Mouse (Mus musculus) midbrain, postnatal 0 days (tissue): ENCODE data around the gene Fam241b. TPM values are rescaled to one million over a fixed set of nuclear protein-coding genes. Genes with fewer than 3 reads are reported as not detected.

Experiments
- ATAC-seq: fragments of 200-750 bp; cut with Nextera tagmentation; 2 replicates; pipeline ENCODE4 v1.8.0; 2017; ENCODE audit warnings: moderate number of reproducible peaks, mild to moderate bottlenecking, moderate TSS enrichment, moderate library complexity; ENCODE audit not compliant: low FRiP score
- DNase-seq: peaks from one replicate; pipeline ENCODE4 v3.0.0-alpha.2; 2015; ENCODE audit warnings: low spot score
- H3K27ac ChIP-seq: fragments of 300-500 bp; sonication (generic); 2 replicates; pipeline ENCODE4 v1.5.1; 2014; ENCODE audit warnings: low read depth, mild to moderate bottlenecking, low read length, mixed read lengths
- H3K27me3 ChIP-seq: fragments of 300-500 bp; sonication (generic); 2 replicates; pipeline ENCODE4 v1.6.1; 2014; ENCODE audit warnings: low read length, control low read depth, mixed read lengths; ENCODE audit not compliant: insufficient read depth
- H3K36me3 ChIP-seq: fragments of 300-500 bp; sonication (generic); 2 replicates; pipeline ENCODE4 v1.6.1; 2014; ENCODE audit warnings: low read length, control low read depth, mixed read lengths; ENCODE audit not compliant: insufficient read depth
- H3K4me1 ChIP-seq: fragments of 300-500 bp; sonication (generic); 2 replicates; pipeline ENCODE4 v1.6.1; 2014; ENCODE audit warnings: mild to moderate bottlenecking, control low read depth, antibody characterized with exemption, low read length, mixed read lengths; ENCODE audit not compliant: insufficient read depth
- H3K4me2 ChIP-seq: fragments of 300-500 bp; sonication (generic); 2 replicates; pipeline ENCODE4 v1.6.1; 2014; ENCODE audit warnings: low read depth, mild to moderate bottlenecking, low read length, mixed read lengths; ENCODE audit not compliant: poor library complexity, severe bottlenecking
- H3K4me3 ChIP-seq: fragments of 300-500 bp; sonication (generic); 2 replicates; pipeline ENCODE4 v1.5.1; 2014; ENCODE audit warnings: low read depth, mild to moderate bottlenecking, low read length, moderate library complexity
- H3K9ac ChIP-seq: fragments of 300-500 bp; sonication (generic); replicated peaks from 2 replicates; pipeline ENCODE4 v1.6.1; 2014; ENCODE audit warnings: mild to moderate bottlenecking, low read length, moderate library complexity, mixed read lengths; ENCODE audit not compliant: poor library complexity, severe bottlenecking
- H3K9me3 ChIP-seq: fragments of 300-500 bp; sonication (generic); 2 replicates; pipeline ENCODE4 v1.6.1; 2016; ENCODE audit warnings: low read length, control low read depth
- CTCF ChIP-seq: IDR thresholded peaks from 2 replicates; pipeline ENCODE4 v1.5.1; 2016; ENCODE audit warnings: antibody characterized with exemption, mild to moderate bottlenecking
- WGBS: fragments of 180-500 bp; shearing (Covaris S2); extraction: QIAGEN DNeasy Blood & Tissue Kit; methylation state at CpG from one replicate; pipeline ENCODE4 v1.1.7; 2014; 5-methylcytosine and 5-hydroxymethylcytosine counted together
- polyA plus RNA-seq: library from polyadenylated mRNA; unstranded; fragments of >200 nt; fragmentation: Nextera tagmentation; extraction: Ambion mirVana; gene quantifications from 2 replicates; pipeline ENCODE4 v1.2.1, GENCODE M21; 2015
- total RNA-seq: library from RNA; depleted of rRNA; stranded (reverse); fragments of >200 nt; gene quantifications from 2 replicates; pipeline ENCODE4 v1.2.3, GENCODE M21; 2014

Fam241b gene
- total and polyA plus RNA-seq, 2 experiments from 2014 or later: 101 to 208 TPM

GRCm38 (mm10) chr10:62137150-62137549, 6.6 kb downstream of the Fam241b start:
- 11% methylated on average over 4 of the region's 4 CpGs for WGBS
- H3K4me3 ChIP-seq: no peak overlapping the region
- H3K9ac ChIP-seq: no peak overlapping the region
- H3K4me1 ChIP-seq: 0 out of 2 replicates have a peak, but pooled peaks cover 3% of the 10 kb centered on the region
- H3K36me3 ChIP-seq: no peaks in the 10 kb centered on the region
- no peak for ATAC-seq
- H3K4me2 ChIP-seq: no peak overlapping the region
- no peak for TF ChIP-seq CTCF
- no peak overlapping the region for H3K27ac ChIP-seq
- H3K9me3 ChIP-seq: no peaks in the 10 kb centered on the region
- peaks cover 56% of the 10 kb centered on the region for H3K27me3 ChIP-seq
- DNase-seq: no peak

- Histone ChIP-seq H3K4me2 (no peak overlapping the region), H3K9ac (no peak overlapping the region), H3K27me3 (peaks cover 68% of the 10 kb centered on the region), H3K4me3 (no peak overlapping the region), H3K27ac (no peak overlapping the region), H3K9me3 (no peaks in the 10 kb centered on the region), H3K4me1 (0 out of 2 replicates have a peak, but pooled peaks cover 3% of the 10 kb centered on the region), H3K36me3 (no peaks in the 10 kb centered on the region)
- no peak for TF ChIP-seq CTCF
- ATAC-seq: no peak
- WGBS: 5% methylated on average over 8 of the region's 8 CpGs
- DNase-seq: no peak
Observed at GRCm38 (mm10) chr10:62135696-62136470, 7.8 kb downstream of the Fam241b start.

DNA sequence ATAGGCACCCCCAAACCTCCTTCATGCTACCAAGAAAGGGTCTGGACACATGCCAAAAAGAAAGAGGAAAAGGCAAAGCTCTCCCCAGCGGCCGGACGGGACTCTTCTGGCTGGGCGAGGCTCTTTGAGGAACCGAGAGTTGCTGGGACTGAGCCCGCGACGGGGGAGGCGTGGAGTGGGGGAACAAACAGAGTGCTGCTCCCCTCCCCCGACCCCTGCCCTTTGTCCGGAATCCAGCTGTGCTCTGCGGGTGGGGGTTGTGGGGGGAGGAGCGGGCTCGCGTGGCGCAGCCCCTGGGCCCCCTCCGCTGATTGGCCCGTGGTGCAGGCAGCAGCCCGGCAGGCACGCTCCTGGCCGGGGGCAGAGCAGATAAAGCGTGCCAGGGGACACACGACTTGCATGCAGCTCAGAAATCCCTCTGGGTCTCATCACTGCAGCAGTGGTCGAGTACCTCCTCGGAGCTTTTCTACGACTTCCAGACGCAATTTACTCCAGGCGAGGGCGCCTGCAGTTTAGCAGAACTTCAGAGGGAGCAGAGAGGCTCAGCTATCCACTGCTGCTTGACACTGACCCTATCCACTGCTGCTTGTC, 10.9 kb downstream of the Fam241b start, which contains the start of gene Neurog3:
TSS of gene Neurog3 (plus strand) at position 400 of the 591 bp plus-strand sequence.
- DNase-seq (no peak), ATAC-seq (no peak)
- no peaks in the 10 kb centered on the region for H3K36me3 ChIP-seq
- H3K4me1 ChIP-seq: 0 out of 2 replicates have a peak, but pooled peaks cover 3% of the 10 kb centered on the region
- H3K9me3 ChIP-seq: no peaks in the 10 kb centered on the region
- peak within 1 kb of the TSS; percentile 34 for H3K4me2 ChIP-seq
- WGBS: under 1% methylated on average over 27 of the region's 29 CpGs
- peaks cover 94% of the 10 kb centered on the region for H3K27me3 ChIP-seq
- H3K9ac ChIP-seq: no peak within 1 kb of the TSS
- peak within 1 kb of the TSS; percentile 15; the same call in 1 of the 2 replicates for H3K4me3 ChIP-seq
- TF ChIP-seq CTCF: no peak; the same call in 1 of the 2 replicates
- H3K27ac ChIP-seq: no peak within 1 kb of the TSS

GRCm38 (mm10) chr10:62128316-62128951, 15.3 kb downstream of the Fam241b start:
- Histone ChIP-seq H3K4me2 (peak overlapping the region; percentile 28), H3K4me3 (no peak overlapping the region), H3K27me3 (peaks cover 60% of the 10 kb centered on the region), H3K9me3 (no peaks in the 10 kb centered on the region), H3K4me1 (0 out of 2 replicates have a peak, but pooled peaks cover 3% of the 10 kb centered on the region), H3K36me3 (no peaks in the 10 kb centered on the region), H3K27ac (no peak overlapping the region), H3K9ac (no peak overlapping the region)
- DNase-seq (no peak), ATAC-seq (no peak)
- no peak for TF ChIP-seq CTCF
- 2% methylated on average over 31 of the region's 32 CpGs for WGBS

GRCm38 (mm10) chr10:62127711-62128231, 15.9 kb downstream of the Fam241b start:
- 0 out of 2 replicates have a peak, but pooled peaks cover 2% of the 10 kb centered on the region for H3K4me1 ChIP-seq
- no peaks in the 10 kb centered on the region for H3K9me3 ChIP-seq
- DNase-seq (no peak), ATAC-seq (no peak)
- peak overlapping the region; percentile 28 for H3K4me2 ChIP-seq
- no peak overlapping the region for H3K9ac ChIP-seq
- no peak overlapping the region for H3K27ac ChIP-seq
- peak overlapping the region; percentile 2; the same call in 1 of the 2 replicates for H3K4me3 ChIP-seq
- H3K27me3 ChIP-seq: peaks cover 53% of the 10 kb centered on the region
- WGBS: 33% methylated on average over 21 of the region's 21 CpGs
- TF ChIP-seq CTCF: no peak
- no peaks in the 10 kb centered on the region for H3K36me3 ChIP-seq
